Mouse (Mus musculus): Measurements from ENCODE around the gene Glod4.
"Not testable (repeated sequence)": the region's sequence is repeated elsewhere in the genome, so short reads cannot be mapped to it uniquely, and the experiment has no call there.

Gene Glod4

GRCm38 (mm10) chr11:76257386-76257785, 13.9 kb upstream of the Glod4 start:
- no peak for DNase-seq (ENCODE audit: low read depth, low spot score)

DNA sequence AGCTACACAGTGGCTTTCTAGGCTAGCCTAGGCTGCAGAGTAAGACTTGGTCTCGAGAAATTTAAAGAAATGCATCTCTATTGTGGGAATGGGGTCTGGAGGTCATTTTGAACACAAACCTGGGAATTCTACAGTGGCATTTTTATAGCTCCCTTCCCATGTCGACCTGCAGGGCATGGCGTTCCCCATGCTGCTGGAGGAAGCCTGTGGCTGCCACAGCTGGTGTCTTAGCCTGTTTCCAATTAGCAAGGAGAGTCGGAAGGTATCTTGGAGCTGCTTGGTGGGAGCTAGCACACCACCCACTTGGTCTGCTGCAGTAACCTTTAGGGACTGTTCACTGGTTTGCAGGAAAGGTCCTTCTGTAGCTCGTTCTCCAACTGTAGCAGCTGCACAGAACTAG, 12.6 kb upstream of the Glod4 start:
- peak; percentile 53 for DNase-seq (ENCODE audit: low read depth, low spot score)

GRCm38 (mm10) chr11:76255431-76256001, 12.0 kb upstream of the Glod4 start:
- peak; percentile 61 for DNase-seq (ENCODE audit: low read depth, low spot score)

- DNase-seq (ENCODE audit: low read depth, low spot score): no peak
Observed at GRCm38 (mm10) chr11:76253918-76254264, 10.4 kb upstream of the Glod4 start.

GRCm38 (mm10) chr11:76253145-76253917, 9.8 kb upstream of the Glod4 start:
- DNase-seq (ENCODE audit: low read depth, low spot score): peak; percentile 79

- DNase-seq (ENCODE audit: low read depth, low spot score): no peak
Observed at GRCm38 (mm10) chr11:76252036-76252435, 8.5 kb upstream of the Glod4 start.

- DNase-seq (ENCODE audit: low read depth, low spot score): no peak
Observed at GRCm38 (mm10) chr11:76247239-76247638, 3.7 kb upstream of the Glod4 start.

GRCm38 (mm10) chr11:76246439-76246838, 2.9 kb upstream of the Glod4 start:
- no peak for DNase-seq (ENCODE audit: low read depth, low spot score)

GRCm38 (mm10) chr11:76243811-76244546, 454 bp upstream of the Glod4 start:
- no peak for DNase-seq (ENCODE audit: low read depth, low spot score)

- no peak for DNase-seq (ENCODE audit: low read depth, low spot score)
Observed at GRCm38 (mm10) chr11:76239750-76240149, 3.8 kb downstream of the Glod4 start.

DNA sequence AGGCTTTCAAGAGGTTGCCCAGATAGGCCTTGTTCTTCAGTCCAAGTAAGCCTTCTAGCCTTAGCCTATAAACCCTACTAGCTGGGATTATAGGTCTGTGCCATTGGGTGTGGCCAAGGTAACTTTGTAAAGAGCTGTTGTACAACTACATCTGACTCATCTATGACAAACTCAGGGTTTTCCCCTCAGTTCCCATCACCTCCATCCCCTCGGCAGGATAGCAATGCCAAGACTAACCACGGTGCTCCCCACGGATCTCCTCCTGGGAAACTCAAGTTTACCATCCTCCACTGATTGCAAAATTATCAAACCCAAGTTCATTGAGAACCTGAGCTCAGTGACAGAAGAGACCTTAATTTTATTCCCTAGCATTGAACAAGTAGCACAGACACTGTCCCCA, 7.4 kb downstream of the Glod4 start:
- no peak for DNase-seq (ENCODE audit: low read depth, low spot score)

DNA sequence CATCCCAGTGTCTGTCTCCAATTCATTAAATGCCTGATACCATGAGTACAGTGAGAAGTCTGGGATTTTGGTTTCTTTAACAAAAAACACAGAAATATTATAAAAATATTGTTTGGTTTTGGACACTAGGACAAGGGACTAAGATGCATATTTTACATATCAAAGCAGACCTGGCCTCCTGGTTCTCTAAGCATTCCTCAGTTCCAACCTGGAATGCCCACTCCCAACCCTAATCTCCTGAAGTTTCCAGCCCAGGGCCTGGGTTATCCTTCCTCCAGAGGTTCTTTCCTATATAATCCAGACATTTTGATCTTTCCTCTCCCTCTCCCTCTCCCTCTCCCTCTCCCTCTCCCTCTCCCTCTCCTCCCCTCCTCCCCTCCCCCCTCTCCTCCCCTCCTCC, 18.5 kb downstream of the Glod4 start:
- no peak for DNase-seq (ENCODE audit: low read depth, low spot score)

DNA sequence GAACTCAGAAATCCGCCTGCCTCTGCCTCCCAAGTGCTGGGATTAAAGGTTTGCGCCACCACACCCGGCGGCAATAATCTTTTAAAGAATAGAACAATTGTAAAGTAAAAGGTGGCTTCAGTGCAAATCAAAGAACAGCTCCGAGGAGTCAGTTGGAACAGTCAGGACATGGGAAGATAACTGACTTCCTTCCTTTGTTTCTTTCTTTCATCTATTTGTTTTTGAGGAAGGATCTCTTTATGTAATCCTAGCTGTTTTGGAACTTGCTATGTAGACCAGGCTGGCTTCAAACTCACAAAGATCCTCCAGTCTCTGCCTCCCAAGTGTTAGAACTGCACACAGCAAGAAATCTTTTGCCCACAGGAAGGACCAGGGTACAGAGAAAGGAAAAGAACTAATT, 18.9 kb downstream of the Glod4 start:
- no peak for DNase-seq (ENCODE audit: low read depth, low spot score)

GRCm38 (mm10) chr11:76217390-76217800, 26.1 kb downstream of the Glod4 start, which contains the start of the genes Dbil5 and Gemin4:
TSS of gene Dbil5 (plus strand) at chr11:76217608.
TSS of gene Gemin4 (minus strand) at chr11:76217664.
- DNase-seq (ENCODE audit: low read depth, low spot score): peak; percentile 99

DNA sequence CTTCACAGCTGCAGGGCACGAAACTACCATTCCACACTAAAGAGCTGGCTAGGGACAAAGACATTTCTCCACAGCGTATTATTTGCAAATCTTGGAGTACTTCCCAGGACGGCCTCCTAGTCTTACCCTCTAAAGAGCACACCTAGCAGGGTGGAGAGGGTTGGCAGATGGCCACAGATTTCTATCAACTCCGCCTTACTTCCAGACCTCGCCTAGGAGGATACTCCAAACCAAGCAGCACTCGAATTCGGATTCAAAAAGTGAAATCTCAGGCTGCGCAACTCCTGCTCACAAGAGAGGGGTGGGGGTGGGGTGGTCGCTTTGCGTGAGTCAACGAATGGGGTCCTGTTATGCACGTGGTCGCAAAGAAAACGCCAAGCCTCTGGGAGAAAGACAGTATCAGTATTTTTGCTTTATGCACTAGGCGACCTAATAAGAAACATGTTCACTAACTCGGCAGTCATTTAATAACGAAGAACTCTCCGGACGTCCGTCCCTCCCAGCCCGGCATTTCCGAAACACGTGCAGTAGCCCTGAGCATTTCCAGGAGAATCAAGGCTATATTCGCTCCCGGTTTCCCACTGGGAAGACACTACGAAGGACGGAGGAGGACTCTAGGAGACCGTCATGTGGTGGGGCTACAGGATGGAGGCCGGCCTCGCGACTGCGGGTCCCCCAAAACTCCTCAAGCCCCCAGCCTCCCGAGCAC, 26.7 kb downstream of the Glod4 start:
- peak; percentile 52 for DNase-seq (ENCODE audit: low read depth, low spot score)

DNA sequence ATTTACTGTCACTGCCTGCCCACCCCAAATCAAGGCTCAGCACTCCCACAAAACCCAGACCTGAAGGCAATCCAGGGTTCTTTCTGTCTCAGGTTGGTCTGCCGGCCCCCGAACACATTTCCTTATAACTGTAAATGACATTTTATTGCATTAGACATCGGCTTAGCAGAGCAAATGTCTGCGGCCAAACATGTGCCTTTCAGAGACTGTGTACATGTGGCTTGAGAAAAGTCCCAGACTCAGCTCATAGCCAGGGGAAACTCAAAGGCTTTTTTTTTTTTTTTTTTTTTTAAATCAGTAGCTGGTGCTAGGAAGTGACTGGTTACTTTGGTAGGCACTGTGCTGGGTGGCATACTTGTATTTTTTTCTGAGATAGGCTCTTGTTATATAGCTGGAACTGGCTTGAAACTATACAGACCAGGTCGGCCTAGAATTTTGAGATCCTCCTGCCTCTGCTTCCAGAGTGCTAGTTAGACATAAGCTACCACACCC, 27.4 kb downstream of the Glod4 start:
- DNase-seq (ENCODE audit: low read depth, low spot score): no peak

GRCm38 (mm10) chr11:76215011-76215410, 28.5 kb downstream of the Glod4 start:
- DNase-seq (ENCODE audit: low read depth, low spot score): no peak

DNA sequence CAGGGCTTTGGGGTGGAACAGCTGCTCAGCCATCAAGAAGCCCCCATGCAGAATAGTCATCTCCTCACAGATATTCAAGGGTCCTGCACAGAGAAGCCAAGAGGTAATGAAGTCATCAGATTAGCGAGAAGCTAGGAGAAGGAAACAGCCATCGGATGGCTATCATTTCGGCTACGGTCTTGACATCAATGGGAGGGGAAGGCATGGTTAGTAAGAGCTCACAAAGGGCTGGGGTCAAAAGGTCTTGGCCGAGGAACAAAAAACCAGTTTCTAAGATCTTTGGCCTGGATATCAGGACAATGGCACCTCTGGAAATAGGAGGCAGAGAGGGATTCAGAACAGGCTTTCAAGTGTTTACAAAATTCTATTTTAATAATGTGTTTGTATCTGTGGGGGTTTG, 29.7 kb downstream of the Glod4 start:
- no peak for DNase-seq (ENCODE audit: low read depth, low spot score)

- not testable (repeated sequence) for DNase-seq (ENCODE audit: low read depth, low spot score)
Observed at GRCm38 (mm10) chr11:76211595-76211994, 31.9 kb downstream of the Glod4 start.

- no peak for DNase-seq (ENCODE audit: low read depth, low spot score)
Observed at GRCm38 (mm10) chr11:76210228-76210985, 33.1 kb downstream of the Glod4 start.

DNA sequence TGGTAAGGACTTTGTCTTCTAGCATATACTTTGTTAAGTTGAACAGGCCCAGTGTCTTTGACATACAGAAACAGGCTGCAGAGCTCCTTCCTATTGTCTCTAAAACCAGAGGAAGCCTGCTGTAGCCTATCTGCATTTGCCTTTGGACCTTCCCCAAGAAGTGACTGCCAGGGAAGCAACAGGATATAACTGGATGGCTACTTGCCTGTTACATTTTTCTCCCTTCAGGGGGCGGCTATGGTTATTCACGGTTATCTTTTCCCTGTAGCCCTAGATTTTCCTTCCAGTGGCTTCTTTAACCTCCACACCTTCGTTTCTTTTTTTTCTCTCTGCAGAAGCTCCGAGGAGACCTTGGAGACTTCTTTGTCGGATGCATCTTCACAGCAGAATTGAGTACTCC, 36.7 kb downstream of the Glod4 start:
- no peak for DNase-seq (ENCODE audit: low read depth, low spot score)

All from mesoderm, embryonic 11.5 days (tissue).